Comparison of ENCODE assay signal across 19 mouse cellular contexts in genomic region chr16:38433514-38433913, GRCm38 (mm10). TPM values are rescaled to one million over a fixed set of nuclear protein-coding genes. Genes with fewer than 3 reads are reported as not detected.
"Had no signal": no experiment of that assay in that cellular context is flagged by ENCODE, and none has a peak within 500 bp of the region (broad histone marks: within the 10 kb centered on the region; RNA-seq: fewer than 3 reads in every experiment).

No protein-coding gene starts in this region.

- H3K9ac ChIP-seq: lung, embryonic 15.5 days; midbrain, embryonic 12.5 days; midbrain, embryonic 15.5 days; neural tube, embryonic 12.5 days; neural tube, embryonic 15.5 days had no signal

- DNase-seq: kidney, postnatal 25 days; layer of hippocampus, postnatal 36 days; lung, postnatal 10 days; right cerebral cortex, adult 18-20 months; right cerebral cortex, postnatal 14 days; right cerebral cortex, postnatal 4 days; thymus, adult 2 months; thymus, postnatal 14 days had no signal

- H3K36me3 ChIP-seq: lung, embryonic 15.5 days; midbrain, embryonic 12.5 days; midbrain, embryonic 15.5 days; neural tube, embryonic 12.5 days; neural tube, embryonic 15.5 days had no signal

- ATAC-seq: inflammation-experienced regulatory T-cells, adult 6 months; midbrain, embryonic 15.5 days had no signal

- H3K4me2 ChIP-seq: lung, embryonic 15.5 days; midbrain, embryonic 12.5 days; midbrain, embryonic 15.5 days; neural tube, embryonic 12.5 days; neural tube, embryonic 15.5 days had no signal

- H3K4me3 ChIP-seq: left cerebral cortex, adult 2 months; lung, embryonic 15.5 days; megakaryocyte, embryonic 14.5 days; midbrain, embryonic 12.5 days; midbrain, embryonic 15.5 days; neural tube, embryonic 12.5 days; neural tube, embryonic 15.5 days had no signal

- H3K9me3 ChIP-seq: lung, embryonic 15.5 days; megakaryocyte, embryonic 14.5 days; midbrain, embryonic 12.5 days; midbrain, embryonic 15.5 days; neural tube, embryonic 12.5 days; neural tube, embryonic 15.5 days had no signal

- H3K27me3 ChIP-seq: lung, embryonic 15.5 days; megakaryocyte, embryonic 14.5 days; midbrain, embryonic 12.5 days; midbrain, embryonic 15.5 days; neural tube, embryonic 12.5 days; neural tube, embryonic 15.5 days had no signal

- H3K4me1 ChIP-seq: lung, embryonic 15.5 days; midbrain, embryonic 12.5 days; midbrain, embryonic 15.5 days; neural tube, embryonic 12.5 days; neural tube, embryonic 15.5 days had no signal

- H3K27ac ChIP-seq: kidney, postnatal 0 days; left cerebral cortex, adult 2 months; lung, embryonic 15.5 days; midbrain, embryonic 12.5 days; midbrain, embryonic 15.5 days; neural tube, embryonic 12.5 days; neural tube, embryonic 15.5 days; stomach, postnatal 0 days had no signal

RNA-seq across cellular contexts. Expression of gene Pla1a, which starts 0.6 kb away (rescaled TPM):
- polyA plus RNA-seq: stomach, embryonic 14.5 days had no signal
